9 mouse cellular contexts compared by ENCODE assay signal in the genomic region with DNA sequence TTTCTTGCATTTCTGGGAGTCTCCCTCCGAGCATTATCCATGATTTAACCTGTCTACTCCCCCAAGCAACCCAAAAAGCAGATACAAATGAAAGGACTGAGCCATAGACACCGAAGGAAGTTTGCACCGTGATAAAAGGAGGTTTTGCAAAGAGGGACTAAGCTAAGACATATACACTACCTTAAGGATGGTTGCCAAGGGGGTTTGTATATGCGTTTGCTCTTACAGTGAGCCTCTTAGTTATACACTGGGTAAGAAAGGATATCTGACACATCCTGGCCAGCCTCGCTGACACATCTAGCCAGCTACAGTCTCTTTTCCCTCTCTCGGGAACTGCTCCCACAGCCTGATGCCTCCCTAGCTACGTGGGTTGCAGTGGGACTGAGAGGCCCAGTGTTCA. TPM values are rescaled to one million over a fixed set of nuclear protein-coding genes. Genes with fewer than 3 reads are reported as not detected.
DNase-seq lines count a peak whose midpoint lies in the region; ATAC-seq and TF ChIP-seq lines count a peak whose summit lies in the region.
"Had no signal": no experiment of that assay in that cellular context is flagged by ENCODE, and none has a peak within 500 bp of the region (broad histone marks: within the 10 kb centered on the region; RNA-seq: fewer than 3 reads in every experiment).

No protein-coding gene starts in this region.

- peaks cover 28% of the 10 kb centered on the region for H3K4me1 ChIP-seq in heart, embryonic 15.5 days (replicated peaks)
- no peaks in the 10 kb centered on the region for H3K4me1 ChIP-seq in ES-Bruce4 (ENCODE audit: control insufficient read depth, insufficient read depth, low read length)
- peaks cover 46% of the 10 kb centered on the region for H3K4me1 ChIP-seq in embryonic fibroblast, embryonic 13.5 days (ENCODE audit: control insufficient read depth, insufficient read depth, low read length)
- H3K4me1 ChIP-seq in liver, embryonic 15.5 days (replicated peaks), result peaks cover 17% of the 10 kb centered on the region

- ATAC-seq in heart, embryonic 15.5 days (replicated peaks; ENCODE audit: insufficient number of reproducible peaks, insufficient read depth, low FRiP score, low read depth), result no peak
- ATAC-seq in liver, embryonic 15.5 days (ENCODE audit: insufficient read depth), result no peak
- ATAC-seq: Patski had no signal

- H3K9me3 ChIP-seq in heart, embryonic 15.5 days (replicated peaks), result no peaks in the 10 kb centered on the region
- H3K9me3 ChIP-seq in ES-Bruce4 (replicated peaks; ENCODE audit: control insufficient read depth, insufficient read depth, low read length, poor library complexity, severe bottlenecking), result no peaks in the 10 kb centered on the region
- no peaks in the 10 kb centered on the region for H3K9me3 ChIP-seq in liver, embryonic 15.5 days (replicated peaks)

- no peaks in the 10 kb centered on the region for H3K36me3 ChIP-seq in heart, embryonic 15.5 days
- H3K36me3 ChIP-seq in ES-Bruce4 (ENCODE audit: control insufficient read depth, insufficient read depth, low read length, poor library complexity, severe bottlenecking), result no peaks in the 10 kb centered on the region
- H3K36me3 ChIP-seq in liver, embryonic 15.5 days (replicated peaks), result no peaks in the 10 kb centered on the region

- H3K27me3 ChIP-seq in heart, embryonic 15.5 days, result peaks cover 5% of the 10 kb centered on the region; the same call in 1 of the 2 replicates
- no peaks in the 10 kb centered on the region for H3K27me3 ChIP-seq in ES-Bruce4 (ENCODE audit: control insufficient read depth, insufficient read depth, low read length, poor library complexity, severe bottlenecking)
- peaks cover 18% of the 10 kb centered on the region for H3K27me3 ChIP-seq in liver, embryonic 15.5 days
- H3K27me3 ChIP-seq: Patski had no signal

- DNase-seq in heart, postnatal 36 days, result no peak
- no peak for DNase-seq in layer of hippocampus, adult 9-11 months
- no peak for DNase-seq in left cerebral cortex, adult 11 months (ENCODE audit: low spot score)
- DNase-seq in retina, embryonic 14.5 days (ENCODE audit: low spot score), result no peak

- no peak for TF ChIP-seq CTCF in ES-Bruce4 (IDR thresholded peaks at IDR 0.05; ENCODE audit: low read depth, low read length)
- TF ChIP-seq CTCF in embryonic fibroblast, embryonic 13.5 days (IDR thresholded peaks at IDR 0.05; ENCODE audit: borderline replicate concordance, insufficient read depth, low read length), result no peak

- H3K4me3 ChIP-seq in heart, embryonic 15.5 days, result peak overlapping the region; percentile 46; the same call in 1 of the 2 replicates
- H3K4me3 ChIP-seq in ES-Bruce4 (ENCODE audit: low read depth, low read length), result no peak overlapping the region
- H3K4me3 ChIP-seq in embryonic fibroblast, embryonic 13.5 days (ENCODE audit: insufficient read depth, low read length), result no peak overlapping the region
- no peak overlapping the region for H3K4me3 ChIP-seq in liver, embryonic 15.5 days (replicated peaks)

- 48% methylated on average over 7 of the region's 7 CpGs for WGBS in heart, embryonic 15.5 days
- WGBS in liver, embryonic 15.5 days (ENCODE audit: insufficient replicate concordance), result 47% methylated on average over 7 of the region's 7 CpGs

- no peak overlapping the region for H3K9ac ChIP-seq in heart, embryonic 15.5 days
- H3K9ac ChIP-seq in ES-Bruce4 (ENCODE audit: low read depth, poor library complexity, severe bottlenecking), result 0 out of 2 replicates have a peak overlapping the region, but pooled peaks have one; percentile 29
- H3K9ac ChIP-seq in liver, embryonic 15.5 days, result no peak overlapping the region

- peak overlapping the region; percentile 73; the same call in 1 of the 2 replicates for H3K27ac ChIP-seq in heart, embryonic 15.5 days
- H3K27ac ChIP-seq in ES-Bruce4 (ENCODE audit: insufficient read depth, low read length), result no peak overlapping the region
- peak overlapping the region; percentile 83 for H3K27ac ChIP-seq in embryonic fibroblast, embryonic 13.5 days (ENCODE audit: insufficient read depth, low read length)
- peak overlapping the region; percentile 64; the same call in 1 of the 2 replicates for H3K27ac ChIP-seq in liver, embryonic 15.5 days (replicated peaks)

- TF ChIP-seq POLR2A in ES-Bruce4 (IDR thresholded peaks at IDR 0.05; ENCODE audit: insufficient read depth, low read length), result no peak
- TF ChIP-seq POLR2A in embryonic fibroblast, embryonic 13.5 days (IDR thresholded peaks at IDR 0.05; ENCODE audit: low read depth, low read length), result no peak; the same call in 1 of the 2 replicates

- intact Hi-C loops in heart, postnatal 36 days (cut with DNase I), result loop anchor here (1.0 to 5.0 kb wide), 3 partner anchors 21 to 133 kb away; a partner anchor contains a TSS

- TF ChIP-seq EP300 in ES-Bruce4 (IDR thresholded peaks at IDR 0.05; ENCODE audit: insufficient read depth, low read depth, low read length), result no peak

- H3K4me2 ChIP-seq in heart, embryonic 15.5 days, result peak overlapping the region; percentile 86
- H3K4me2 ChIP-seq in liver, embryonic 15.5 days, result peak overlapping the region; percentile 81

RNA-seq across cellular contexts. Expression of a gene that starts 9.0 kb away (rescaled TPM):
- polyA plus RNA-seq in heart, embryonic 15.5 days (2015; fragmentation: Nextera tagmentation; extraction: Ambion mirVana), result 34.8 and 46.9 TPM in 2 replicates
- total RNA-seq in heart, postnatal 36 days (2021), result 10 to 100 TPM; 33.3 to 38.1 TPM
- polyA plus RNA-seq in ES-Bruce4 (2011; ENCODE audit: insufficient read depth, insufficient read length, low read depth, missing spikeins), result 17.5 and 21.9 TPM in 2 replicates
- 47.2 and 48.3 TPM in 2 replicates for polyA plus RNA-seq in embryonic fibroblast, embryonic 13.5 days (2011; ENCODE audit: insufficient read length, low read depth, missing spikeins)
- polyA plus RNA-seq in liver, embryonic 15.5 days (2015; fragmentation: Nextera tagmentation; extraction: Ambion mirVana), result 17.6 and 19.8 TPM in 2 replicates

RNA-seq across cellular contexts. Expression of a gene that starts 9.2 kb away (rescaled TPM):
- 205 and 220 TPM in 2 replicates for polyA plus RNA-seq in heart, embryonic 15.5 days (2015; fragmentation: Nextera tagmentation; extraction: Ambion mirVana)
- 100 to 1,000 TPM; 297 to 319 TPM for total RNA-seq in heart, postnatal 36 days (2021)
- 138 and 154 TPM in 2 replicates for polyA plus RNA-seq in ES-Bruce4 (2011; ENCODE audit: insufficient read depth, insufficient read length, low read depth, missing spikeins)
- polyA plus RNA-seq in embryonic fibroblast, embryonic 13.5 days (2011; ENCODE audit: insufficient read length, low read depth, missing spikeins), result 152 and 169 TPM in 2 replicates
- polyA plus RNA-seq in liver, embryonic 15.5 days (2015; fragmentation: Nextera tagmentation; extraction: Ambion mirVana), result 61.1 and 64.6 TPM in 2 replicates

RNA-seq across cellular contexts. Expression of a gene that starts 13.4 kb away (rescaled TPM):
- polyA plus RNA-seq in heart, embryonic 15.5 days (2015; fragmentation: Nextera tagmentation; extraction: Ambion mirVana), result not detected in 2 replicates
- not detected for total RNA-seq in heart, postnatal 36 days (2021)
- polyA plus RNA-seq in ES-Bruce4 (2011; ENCODE audit: insufficient read depth, insufficient read length, low read depth, missing spikeins), result 1.3 and 2.3 TPM in 2 replicates
- 13.4 and 35.0 TPM in 2 replicates for polyA plus RNA-seq in embryonic fibroblast, embryonic 13.5 days (2011; ENCODE audit: insufficient read length, low read depth, missing spikeins)
- not detected in 2 replicates for polyA plus RNA-seq in liver, embryonic 15.5 days (2015; fragmentation: Nextera tagmentation; extraction: Ambion mirVana)

RNA-seq across cellular contexts. Expression of a gene that starts 23.7 kb away (rescaled TPM):
- polyA plus RNA-seq in heart, embryonic 15.5 days (2015; fragmentation: Nextera tagmentation; extraction: Ambion mirVana), result 9.0 and 9.9 TPM in 2 replicates
- 10 to 100 TPM in 1 of 2 experiments, 1 to 10 TPM in 1; 9.5 to 11.0 TPM for total RNA-seq in heart, postnatal 36 days (2021)
- 3.3 and 4.2 TPM in 2 replicates for polyA plus RNA-seq in ES-Bruce4 (2011; ENCODE audit: insufficient read depth, insufficient read length, low read depth, missing spikeins)
- polyA plus RNA-seq in embryonic fibroblast, embryonic 13.5 days (2011; ENCODE audit: insufficient read length, low read depth, missing spikeins), result 3.0 and 5.2 TPM in 2 replicates
- polyA plus RNA-seq in liver, embryonic 15.5 days (2015; fragmentation: Nextera tagmentation; extraction: Ambion mirVana), result 1.6 TPM in 2 replicates

RNA-seq across cellular contexts. Expression of a gene that starts 26.5 kb away (rescaled TPM):
- polyA plus RNA-seq in heart, embryonic 15.5 days (2015; fragmentation: Nextera tagmentation; extraction: Ambion mirVana), result 97.9 and 106 TPM in 2 replicates
- 10 to 100 TPM; 50.3 to 50.5 TPM for total RNA-seq in heart, postnatal 36 days (2021)
- 37.7 and 47.6 TPM in 2 replicates for polyA plus RNA-seq in ES-Bruce4 (2011; ENCODE audit: insufficient read depth, insufficient read length, low read depth, missing spikeins)
- polyA plus RNA-seq in embryonic fibroblast, embryonic 13.5 days (2011; ENCODE audit: insufficient read length, low read depth, missing spikeins), result 53.1 and 66.3 TPM in 2 replicates
- polyA plus RNA-seq in liver, embryonic 15.5 days (2015; fragmentation: Nextera tagmentation; extraction: Ambion mirVana), result 25.3 and 28.6 TPM in 2 replicates
